ENCODE assay signal across 21 mouse cellular contexts in the genomic region with DNA sequence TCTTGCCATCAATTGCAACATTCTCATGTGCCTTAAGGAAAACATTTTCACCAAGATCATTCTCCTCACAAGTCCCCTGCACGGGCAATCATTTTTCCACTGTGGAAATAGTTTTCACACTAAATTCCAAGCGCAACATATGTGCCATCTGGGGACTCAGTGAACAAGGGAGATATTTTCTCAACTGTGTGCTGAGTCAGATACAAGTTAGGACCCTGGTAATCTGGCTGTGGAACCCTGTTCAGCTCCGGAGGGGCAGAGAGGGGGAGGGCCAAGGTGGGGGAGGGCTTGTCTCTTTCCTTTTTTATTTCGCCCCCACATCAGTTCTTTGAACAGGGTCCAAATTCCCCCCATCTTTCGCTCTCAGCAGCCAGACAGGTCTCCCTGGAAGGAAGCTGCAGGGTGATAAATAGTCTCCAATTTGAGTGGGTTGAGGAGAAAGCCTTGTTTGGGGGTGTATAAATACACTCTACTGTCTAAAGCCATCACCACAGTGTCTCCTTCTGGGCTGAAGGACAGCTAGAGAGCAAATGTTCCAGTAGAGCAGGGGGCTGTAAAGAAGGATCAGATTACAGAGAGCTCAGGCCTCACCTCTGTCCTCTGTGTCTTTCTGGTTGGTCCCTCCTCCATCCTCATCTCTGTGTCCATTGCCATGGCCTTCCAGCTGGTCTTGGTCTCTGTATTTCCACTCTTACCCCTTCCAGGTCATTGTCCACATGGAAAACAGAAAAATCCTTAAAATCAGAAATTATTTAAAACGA.
A peak's percentile ranks its signal among the peaks of the same experiment; 100 is the strongest.
DNase-seq lines count a peak whose midpoint lies in the region; ATAC-seq and TF ChIP-seq lines count a peak whose summit lies in the region.
"Had no signal": no experiment of that assay in that cellular context is flagged by ENCODE, and none has a peak within 500 bp of the region (broad histone marks: within the 10 kb centered on the region; RNA-seq: fewer than 3 reads in every experiment).

No protein-coding gene starts in this region.

- H3K9ac ChIP-seq in forebrain, postnatal 0 days = no peak overlapping the region
- H3K9ac ChIP-seq in forebrain, embryonic 12.5 days = no peak overlapping the region
- no peak overlapping the region for H3K9ac ChIP-seq in lung, embryonic 16.5 days (ENCODE audit: low read length)
- H3K9ac ChIP-seq in limb, embryonic 15.5 days = no peak overlapping the region
- H3K9ac ChIP-seq: embryonic facial prominence, embryonic 15.5 days; heart, embryonic 15.5 days; limb, embryonic 12.5 days; stomach, embryonic 15.5 days had no signal

- no peak overlapping the region for H3K27ac ChIP-seq in forebrain, postnatal 0 days (ENCODE audit: low read depth, low read length)
- no peak overlapping the region for H3K27ac ChIP-seq in forebrain, embryonic 12.5 days
- H3K27ac ChIP-seq in lung, embryonic 16.5 days (ENCODE audit: low read length) = no peak overlapping the region
- peak overlapping the region; percentile 27; the same call in 1 of the 2 replicates for H3K27ac ChIP-seq in limb, embryonic 15.5 days
- H3K27ac ChIP-seq: embryonic facial prominence, embryonic 15.5 days; forebrain, embryonic 10.5 days; heart, embryonic 15.5 days; hindbrain, embryonic 10.5 days; limb, embryonic 12.5 days; stomach, embryonic 15.5 days had no signal

- no peaks in the 10 kb centered on the region for H3K36me3 ChIP-seq in forebrain, postnatal 0 days (ENCODE audit: insufficient read depth)
- H3K36me3 ChIP-seq in forebrain, embryonic 12.5 days (replicated peaks) = no peaks in the 10 kb centered on the region
- H3K36me3 ChIP-seq in lung, embryonic 16.5 days (ENCODE audit: control insufficient read depth, insufficient read depth, low read length) = no peaks in the 10 kb centered on the region
- no peaks in the 10 kb centered on the region for H3K36me3 ChIP-seq in limb, embryonic 15.5 days
- H3K36me3 ChIP-seq: embryonic facial prominence, embryonic 15.5 days; forebrain, embryonic 10.5 days; heart, embryonic 15.5 days; hindbrain, embryonic 10.5 days; limb, embryonic 12.5 days; stomach, embryonic 15.5 days had no signal

- TF ChIP-seq CTCF in forebrain, postnatal 0 days (IDR thresholded peaks at IDR 0.05; ENCODE audit: low read depth) = no peak

- no peaks in the 10 kb centered on the region for H3K27me3 ChIP-seq in forebrain, postnatal 0 days (ENCODE audit: insufficient read depth, low read length)
- no peaks in the 10 kb centered on the region for H3K27me3 ChIP-seq in forebrain, embryonic 12.5 days
- H3K27me3 ChIP-seq in lung, embryonic 16.5 days (ENCODE audit: control insufficient read depth, insufficient read depth, low read depth, low read length) = no peaks in the 10 kb centered on the region
- no peaks in the 10 kb centered on the region for H3K27me3 ChIP-seq in limb, embryonic 15.5 days
- H3K27me3 ChIP-seq: embryonic facial prominence, embryonic 15.5 days; heart, embryonic 15.5 days; limb, embryonic 12.5 days; megakaryocyte, embryonic 14.5 days; stomach, embryonic 15.5 days had no signal

- no peaks in the 10 kb centered on the region for H3K9me3 ChIP-seq in forebrain, postnatal 0 days (ENCODE audit: low read length)
- H3K9me3 ChIP-seq in forebrain, embryonic 12.5 days = 0 out of 2 replicates have a peak, but pooled peaks cover 7% of the 10 kb centered on the region
- no peaks in the 10 kb centered on the region for H3K9me3 ChIP-seq in lung, embryonic 16.5 days (ENCODE audit: control insufficient read depth, low read length)
- H3K9me3 ChIP-seq in limb, embryonic 15.5 days = 0 out of 2 replicates have a peak, but pooled peaks cover 4% of the 10 kb centered on the region
- H3K9me3 ChIP-seq: embryonic facial prominence, embryonic 15.5 days; stomach, embryonic 15.5 days had no signal

- no peak overlapping the region for H3K4me3 ChIP-seq in forebrain, postnatal 0 days (ENCODE audit: low read depth, low read length)
- H3K4me3 ChIP-seq in forebrain, embryonic 12.5 days (replicated peaks) = no peak overlapping the region
- H3K4me3 ChIP-seq in lung, embryonic 16.5 days (ENCODE audit: low read length) = no peak overlapping the region
- H3K4me3 ChIP-seq in limb, embryonic 15.5 days = no peak overlapping the region
- H3K4me3 ChIP-seq: embryonic facial prominence, embryonic 15.5 days; forebrain, embryonic 10.5 days; heart, embryonic 15.5 days; hindbrain, embryonic 10.5 days; limb, embryonic 12.5 days; megakaryocyte, embryonic 14.5 days; stomach, embryonic 15.5 days had no signal

- WGBS in forebrain, postnatal 0 days = 78% methylated on average over 6 of the region's 6 CpGs
- WGBS in forebrain, embryonic 12.5 days = 85% methylated on average over 6 of the region's 6 CpGs
- 53% methylated on average over 6 of the region's 6 CpGs for WGBS in lung, embryonic 16.5 days
- 49% methylated on average over 6 of the region's 6 CpGs for WGBS in limb, embryonic 15.5 days

- no peak overlapping the region for H3K4me2 ChIP-seq in forebrain, postnatal 0 days (ENCODE audit: low read depth)
- H3K4me2 ChIP-seq in forebrain, embryonic 12.5 days = no peak overlapping the region
- H3K4me2 ChIP-seq in lung, embryonic 16.5 days (ENCODE audit: low read depth, low read length) = no peak overlapping the region
- H3K4me2 ChIP-seq in limb, embryonic 15.5 days = no peak overlapping the region
- H3K4me2 ChIP-seq: embryonic facial prominence, embryonic 15.5 days; heart, embryonic 15.5 days; limb, embryonic 12.5 days; stomach, embryonic 15.5 days had no signal

- no peak for ATAC-seq in forebrain, postnatal 0 days
- ATAC-seq in forebrain, embryonic 12.5 days (ENCODE audit: low FRiP score) = no peak
- ATAC-seq in lung, embryonic 16.5 days (ENCODE audit: low read depth) = peak; percentile 68; the same call in 1 of the 2 replicates
- no peak for ATAC-seq in limb, embryonic 15.5 days (ENCODE audit: insufficient number of reproducible peaks, low FRiP score, low TSS enrichment, low read depth)
- ATAC-seq: midbrain, embryonic 16.5 days had no signal

- no peaks in the 10 kb centered on the region for H3K4me1 ChIP-seq in forebrain, postnatal 0 days (ENCODE audit: insufficient read depth)
- H3K4me1 ChIP-seq in forebrain, embryonic 12.5 days = no peaks in the 10 kb centered on the region
- H3K4me1 ChIP-seq in lung, embryonic 16.5 days (replicated peaks; ENCODE audit: control insufficient read depth, insufficient read depth, low read length) = no peaks in the 10 kb centered on the region; the same call in 1 of the 2 replicates
- 0 out of 2 replicates have a peak, but pooled peaks cover 4% of the 10 kb centered on the region for H3K4me1 ChIP-seq in limb, embryonic 15.5 days
- H3K4me1 ChIP-seq: heart, embryonic 15.5 days; megakaryocyte, embryonic 14.5 days; stomach, embryonic 15.5 days had no signal

- DNase-seq in forebrain, postnatal 0 days = peak; percentile 8
- peak; percentile 5 to 9 for DNase-seq in kidney, postnatal 4 days
- no peak for DNase-seq in kidney, postnatal 10 days
- DNase-seq in lung, postnatal 10 days = no peak
- DNase-seq: adrenal gland, adult 8-10 months; B cell, adult 2 months; cerebellum, adult 11-12 months; cerebellum, postnatal 25 days; kidney, adult 9 months; layer of hippocampus, postnatal 36 days had no signal

Comparison
In these comparisons a context has a peak if more than half of its experiments do, and no peak if none do; other contexts are left out.
1. DNase-seq: peak in forebrain, postnatal 0 days (single experiment) and kidney, postnatal 4 days (2 of 2); none in kidney, postnatal 10 days (single experiment) and lung, postnatal 10 days (single experiment).